Mouse (Mus musculus): ENCODE results near the gene Tes.

GRCm38 (mm10) chr6:17087485-17087884, 22.5 kb downstream of the Tes start:
- TF ChIP-seq CTCF (IDR thresholded peaks at IDR 0.05; ENCODE audit: extremely low read depth, insufficient read depth, insufficient read length, insufficient replicate concordance) (peak; percentile 57; the same call in 1 of the 2 replicates), POLR2A (IDR thresholded peaks at IDR 0.05; ENCODE audit: low read depth, low read length) (no peak)
